Mouse (Mus musculus) forebrain, embryonic 16.5 days (tissue): ENCODE measurements around the gene Ccdc85c. TPM values are rescaled to one million over a fixed set of nuclear protein-coding genes. Genes with fewer than 3 reads are reported as not detected.

Experiments
- ATAC-seq: fragments of 200-750 bp; cut with Nextera tagmentation; 2 replicates; pipeline ENCODE4 v1.8.0; 2017; ENCODE audit warnings: mild to moderate bottlenecking, moderate library complexity
- H3K27ac ChIP-seq: fragments of 300-500 bp; sonication (generic); 2 replicates; pipeline ENCODE4 v1.5.1; 2014; ENCODE audit warnings: low read length, control low read depth
- H3K27me3 ChIP-seq: fragments of 300-500 bp; sonication (generic); replicated peaks from 2 replicates; pipeline ENCODE4 v1.6.1; 2014; ENCODE audit warnings: low read length; ENCODE audit not compliant: control insufficient read depth, insufficient read depth
- H3K36me3 ChIP-seq: fragments of 300-500 bp; sonication (generic); 2 replicates; pipeline ENCODE4 v1.6.1; 2014; ENCODE audit not compliant: control insufficient read depth, insufficient read depth
- H3K4me1 ChIP-seq: fragments of 300-500 bp; sonication (generic); replicated peaks from 2 replicates; pipeline ENCODE4 v1.6.1; 2014; ENCODE audit warnings: low read length; ENCODE audit not compliant: control insufficient read depth, insufficient read depth
- H3K4me2 ChIP-seq: fragments of 300-500 bp; sonication (generic); 2 replicates; pipeline ENCODE4 v1.6.1; 2014; ENCODE audit warnings: mild to moderate bottlenecking, low read length, control low read depth
- H3K4me3 ChIP-seq: fragments of 300-500 bp; sonication (generic); replicated peaks from 2 replicates; pipeline ENCODE4 v1.5.1; 2014; ENCODE audit warnings: mild to moderate bottlenecking, low read length, control low read depth
- H3K9ac ChIP-seq: fragments of 300-500 bp; sonication (generic); replicated peaks from 2 replicates; pipeline ENCODE4 v1.6.1; 2014; ENCODE audit warnings: low read depth, low read length, control low read depth
- H3K9me3 ChIP-seq: fragments of 300-500 bp; sonication (generic); 2 replicates; pipeline ENCODE4 v1.6.1; 2016; ENCODE audit warnings: low read length; ENCODE audit not compliant: control insufficient read depth
- WGBS: fragments of 180-500 bp; shearing (Covaris S2); extraction: QIAGEN DNeasy Blood & Tissue Kit; methylation state at CpG from one replicate; pipeline ENCODE4 v1.1.7; 2014; 5-methylcytosine and 5-hydroxymethylcytosine counted together
- polyA plus RNA-seq: library from polyadenylated mRNA; unstranded; fragments of >200 nt; fragmentation: Nextera tagmentation; extraction: Ambion mirVana; gene quantifications from 2 replicates; pipeline ENCODE4 v1.2.1, GENCODE M21; 2015

The Ccdc85c gene
- polyA plus RNA-seq, 1 experiment from 2014 or later = 12.0 TPM

DNA sequence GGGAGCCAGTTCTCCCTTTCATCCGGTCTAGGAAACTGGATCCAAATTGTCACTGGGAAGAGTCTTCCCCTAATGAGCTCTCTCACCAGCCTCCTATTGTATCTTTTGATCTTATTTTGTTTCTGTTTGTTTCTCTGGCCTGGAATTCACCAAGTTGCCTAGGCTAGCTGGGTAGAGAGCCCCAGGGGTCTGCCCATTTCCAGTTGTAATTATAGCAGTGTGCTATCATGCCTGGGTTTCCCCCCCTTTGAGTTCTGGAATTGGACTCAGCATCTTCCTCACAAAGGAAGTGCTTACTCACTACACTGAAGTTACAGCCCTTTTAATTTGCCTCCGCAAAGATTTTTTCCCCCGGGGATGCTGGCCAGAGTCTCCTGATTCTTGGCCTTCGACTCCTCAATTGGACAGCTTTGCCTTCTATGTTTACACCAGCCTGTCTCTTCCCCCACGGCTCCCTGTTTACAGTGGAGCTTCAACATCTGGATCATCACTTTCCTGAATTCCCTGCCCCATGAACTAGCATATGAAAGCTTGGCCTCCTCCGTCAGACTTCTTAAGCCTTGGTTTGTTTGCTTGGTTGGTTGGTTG is 28.6 kb upstream of the Ccdc85c start:
- H3K4me1 ChIP-seq = peaks cover 8% of the 10 kb centered on the region
- 0 out of 2 replicates have a peak, but pooled peaks cover 2% of the 10 kb centered on the region for H3K27me3 ChIP-seq
- 41% methylated on average over 6 of the region's 6 CpGs for WGBS
- no peak overlapping the region for H3K4me3 ChIP-seq
- no peak for ATAC-seq
- H3K9me3 ChIP-seq = no peaks in the 10 kb centered on the region
- no peak overlapping the region for H3K27ac ChIP-seq
- no peak overlapping the region for H3K9ac ChIP-seq
- H3K36me3 ChIP-seq = no peaks in the 10 kb centered on the region
- H3K4me2 ChIP-seq = no peak overlapping the region

DNA sequence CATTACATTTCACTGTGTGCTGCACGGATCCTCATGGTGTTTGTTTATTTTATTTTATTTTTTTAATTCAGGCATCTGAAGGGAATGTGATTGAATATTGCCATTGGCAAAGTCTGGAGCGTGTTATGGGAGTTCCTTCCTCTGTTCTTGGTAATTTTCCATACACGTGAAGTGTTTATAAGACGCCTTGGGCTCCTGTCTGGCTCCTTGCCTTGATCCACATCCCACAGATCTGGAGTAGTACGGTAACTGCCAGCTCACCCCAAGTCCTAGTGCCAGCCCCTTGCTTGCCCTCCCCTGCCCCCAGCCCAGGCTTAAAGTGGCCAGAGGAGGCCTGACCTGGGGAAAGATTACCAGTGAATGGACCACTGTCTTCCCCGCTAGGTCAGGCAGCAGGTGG is 25.8 kb upstream of the Ccdc85c start:
- peaks cover 3% of the 10 kb centered on the region for H3K4me1 ChIP-seq
- H3K27ac ChIP-seq = no peak overlapping the region
- H3K9me3 ChIP-seq = no peaks in the 10 kb centered on the region
- ATAC-seq = no peak
- H3K4me2 ChIP-seq = no peak overlapping the region
- WGBS = 60% methylated on average over 6 of the region's 6 CpGs
- H3K9ac ChIP-seq = no peak overlapping the region
- H3K27me3 ChIP-seq = 0 out of 2 replicates have a peak, but pooled peaks cover 2% of the 10 kb centered on the region
- H3K36me3 ChIP-seq = no peaks in the 10 kb centered on the region
- H3K4me3 ChIP-seq = no peak overlapping the region

DNA sequence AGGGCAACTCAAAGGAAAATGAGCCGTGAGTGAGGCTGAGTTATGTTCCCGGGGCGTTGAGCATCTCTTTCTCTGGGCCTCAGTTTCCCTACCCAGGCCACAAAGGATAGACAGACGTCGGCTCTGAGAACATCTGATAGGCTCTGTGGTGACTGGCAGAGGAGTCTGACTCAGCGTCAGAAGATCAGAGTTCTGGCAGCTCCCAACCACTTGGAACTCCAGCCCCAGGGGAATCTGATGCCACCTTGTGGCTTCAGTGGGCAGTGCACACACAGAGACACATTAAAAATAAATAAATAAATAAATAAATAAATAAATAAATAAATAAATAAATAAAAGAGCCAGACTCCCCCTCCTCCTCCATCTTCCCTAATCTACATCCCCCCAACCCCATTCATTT is 21.8 kb upstream of the Ccdc85c start:
- no peak for ATAC-seq
- Histone ChIP-seq H3K27ac (no peak overlapping the region), H3K9me3 (no peaks in the 10 kb centered on the region), H3K36me3 (no peaks in the 10 kb centered on the region), H3K27me3 (no peaks in the 10 kb centered on the region), H3K4me1 (peaks cover 15% of the 10 kb centered on the region), H3K9ac (no peak overlapping the region), H3K4me3 (no peak overlapping the region), H3K4me2 (no peak overlapping the region)
- 79% methylated on average over 6 of the region's 6 CpGs for WGBS

DNA sequence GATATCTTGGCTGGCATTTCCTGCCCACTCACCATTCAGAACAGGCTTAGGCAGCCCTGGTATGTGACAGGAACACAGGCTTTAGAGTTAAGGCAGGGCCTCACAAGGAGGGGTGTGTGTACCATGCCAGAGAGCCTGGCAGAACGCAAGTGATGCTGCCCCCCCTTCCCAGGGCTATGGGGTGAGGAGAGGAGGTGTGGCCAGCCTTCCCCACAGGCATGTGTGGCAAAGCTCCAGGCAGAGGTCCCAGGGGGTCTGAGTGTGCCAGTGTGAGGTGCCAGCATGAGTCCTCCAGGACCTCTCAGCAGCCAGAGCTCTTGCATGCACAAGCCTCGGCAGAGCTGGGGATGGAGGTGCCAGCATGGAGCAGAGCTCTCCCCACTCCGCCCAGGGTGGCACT is 19.4 kb upstream of the Ccdc85c start:
- Histone ChIP-seq H3K4me3 (no peak overlapping the region), H3K4me1 (peaks cover 15% of the 10 kb centered on the region), H3K36me3 (no peaks in the 10 kb centered on the region), H3K27ac (no peak overlapping the region), H3K27me3 (no peaks in the 10 kb centered on the region), H3K9me3 (no peaks in the 10 kb centered on the region), H3K9ac (no peak overlapping the region), H3K4me2 (no peak overlapping the region)
- ATAC-seq = peak; percentile 52
- WGBS = 55% methylated on average over 3 of the region's 3 CpGs

DNA sequence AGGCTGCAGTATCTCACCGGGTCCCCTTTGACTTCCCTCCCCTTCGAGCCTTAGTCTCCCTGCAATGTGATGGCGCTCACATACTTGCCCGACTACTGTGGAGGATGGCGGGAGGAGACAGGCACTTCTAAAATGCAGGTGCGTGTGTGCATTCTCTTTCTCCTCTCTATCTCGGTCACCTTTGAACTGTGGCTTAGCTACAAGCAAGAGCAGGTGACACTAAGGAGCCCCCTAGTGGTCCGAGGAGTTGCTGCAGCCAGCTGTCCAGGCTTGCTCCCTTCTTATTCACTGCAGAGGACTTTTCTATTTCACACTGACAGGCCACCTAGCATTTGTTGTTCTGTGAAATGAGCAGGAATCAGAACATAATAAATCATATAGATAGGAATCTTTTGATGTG is 17.7 kb upstream of the Ccdc85c start:
- H3K9me3 ChIP-seq = no peaks in the 10 kb centered on the region
- ATAC-seq = peak; percentile 54; the same call in 1 of the 2 replicates
- H3K36me3 ChIP-seq = no peaks in the 10 kb centered on the region
- no peak overlapping the region for H3K4me2 ChIP-seq
- no peaks in the 10 kb centered on the region for H3K27me3 ChIP-seq
- no peak overlapping the region for H3K27ac ChIP-seq
- H3K9ac ChIP-seq = no peak overlapping the region
- WGBS = 7% methylated on average over 8 of the region's 8 CpGs
- no peak overlapping the region for H3K4me3 ChIP-seq
- H3K4me1 ChIP-seq = peaks cover 20% of the 10 kb centered on the region

DNA sequence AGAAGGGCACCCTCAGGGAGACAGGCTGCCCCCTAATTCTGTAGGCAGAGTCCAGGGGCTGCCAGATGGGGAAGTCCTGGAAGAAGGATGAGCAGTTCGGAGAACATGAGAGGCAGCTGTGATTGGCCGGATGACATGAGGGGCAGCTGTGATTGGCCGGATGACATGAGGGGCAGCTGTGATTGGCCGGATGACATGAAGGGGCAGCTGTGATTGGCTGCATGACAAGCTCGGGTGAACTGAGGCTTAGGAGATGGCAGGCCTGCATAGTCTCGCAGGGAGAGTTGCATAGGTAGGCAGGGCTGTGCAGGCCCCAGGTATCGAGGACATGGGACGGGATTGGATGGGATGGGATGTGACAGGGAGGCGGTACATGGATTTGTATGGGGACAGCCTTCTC is 17.2 kb upstream of the Ccdc85c start:
- Histone ChIP-seq H3K4me2 (no peak overlapping the region), H3K36me3 (no peaks in the 10 kb centered on the region), H3K27ac (no peak overlapping the region), H3K9ac (no peak overlapping the region), H3K27me3 (no peaks in the 10 kb centered on the region), H3K4me3 (no peak overlapping the region), H3K4me1 (peaks cover 20% of the 10 kb centered on the region), H3K9me3 (no peaks in the 10 kb centered on the region)
- WGBS = 15% methylated on average over 9 of the region's 9 CpGs
- ATAC-seq = peak; percentile 45

DNA sequence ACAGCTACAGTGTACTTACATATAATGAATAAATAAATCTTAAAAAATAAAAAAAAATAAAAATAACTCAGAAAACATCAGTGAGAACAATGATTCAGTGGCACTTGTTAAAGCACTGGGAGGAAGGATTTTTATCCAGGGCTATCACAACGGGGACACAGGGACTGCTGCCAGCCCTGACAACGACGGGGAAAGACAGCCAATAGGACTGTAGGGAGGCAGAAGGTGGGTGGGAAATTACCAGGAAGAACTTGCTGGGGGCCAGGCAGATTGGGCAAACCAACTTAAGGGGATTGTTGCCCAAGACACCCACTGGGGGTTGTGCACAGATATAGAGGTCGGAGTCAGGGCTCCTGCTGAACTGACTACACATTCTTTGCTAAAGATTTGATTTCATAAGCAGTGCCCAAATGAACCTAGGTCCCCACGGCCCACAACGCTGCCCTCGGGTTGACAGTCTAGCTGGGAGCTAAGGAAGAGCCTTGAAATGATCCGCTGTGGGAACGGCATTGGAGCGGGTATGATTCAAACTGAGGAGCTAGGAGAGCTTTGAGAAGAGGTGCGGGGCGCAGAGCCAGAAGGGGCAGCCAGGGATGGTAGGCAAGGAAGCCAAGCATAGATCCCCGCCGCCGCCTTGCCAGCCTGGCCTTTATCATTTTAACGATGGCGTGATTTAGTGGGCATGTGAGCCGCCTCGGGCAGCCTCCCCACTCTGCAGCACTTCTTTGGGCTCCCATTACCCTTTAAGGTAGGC is 13.1 kb upstream of the Ccdc85c start:
- peaks cover 22% of the 10 kb centered on the region for H3K4me1 ChIP-seq
- no peak overlapping the region for H3K27ac ChIP-seq
- no peak for ATAC-seq
- H3K9ac ChIP-seq = no peak overlapping the region
- H3K4me3 ChIP-seq = no peak overlapping the region
- H3K9me3 ChIP-seq = no peaks in the 10 kb centered on the region
- H3K36me3 ChIP-seq = no peaks in the 10 kb centered on the region
- 56% methylated on average over 19 of the region's 19 CpGs for WGBS
- H3K27me3 ChIP-seq = no peaks in the 10 kb centered on the region
- no peak overlapping the region for H3K4me2 ChIP-seq

DNA sequence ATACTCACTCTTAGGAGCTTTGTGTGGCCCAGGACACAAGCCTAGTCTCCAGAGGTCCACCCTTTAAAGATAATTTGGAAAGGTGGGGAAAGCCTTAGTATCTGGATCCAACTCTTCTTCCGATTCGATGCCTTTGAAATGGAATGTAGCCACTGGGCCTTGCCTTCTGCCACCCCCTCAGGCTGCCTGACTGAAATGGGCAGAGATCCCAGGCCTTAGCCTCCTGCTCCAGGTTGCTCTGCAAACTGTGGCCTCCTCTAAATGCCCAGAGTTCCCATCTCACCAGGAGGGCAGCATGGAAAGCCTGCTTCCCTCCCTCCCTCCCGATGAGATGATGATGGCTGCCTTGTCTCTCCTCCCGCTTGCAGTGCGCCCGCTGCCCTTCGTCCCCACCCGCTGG is 11.8 kb upstream of the Ccdc85c start:
- Histone ChIP-seq H3K27me3 (no peaks in the 10 kb centered on the region), H3K9me3 (no peaks in the 10 kb centered on the region), H3K4me1 (peaks cover 12% of the 10 kb centered on the region), H3K4me3 (no peak overlapping the region), H3K9ac (no peak overlapping the region), H3K27ac (no peak overlapping the region), H3K36me3 (no peaks in the 10 kb centered on the region), H3K4me2 (no peak overlapping the region)
- 93% methylated on average over 8 of the region's 8 CpGs for WGBS
- ATAC-seq = no peak

DNA sequence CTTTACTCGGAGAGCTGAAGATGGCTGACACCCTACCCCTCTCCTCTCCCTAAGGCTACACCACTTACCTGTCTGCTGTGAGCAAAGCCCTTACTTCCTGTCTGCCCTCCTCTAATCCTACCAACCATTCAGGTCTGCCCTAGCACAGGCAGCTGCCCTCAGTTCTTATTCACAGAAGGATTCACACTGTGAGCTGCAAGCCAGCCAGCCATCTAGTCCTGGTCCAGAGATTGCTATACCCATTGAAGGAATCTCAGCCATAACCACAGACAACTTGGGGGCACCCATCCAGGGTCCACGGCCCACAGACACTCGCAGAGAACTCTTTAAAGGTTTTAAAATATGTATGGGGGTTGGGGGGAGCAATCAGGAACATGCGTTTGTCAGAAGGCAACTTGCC is 11.2 kb upstream of the Ccdc85c start:
- WGBS = 80% methylated on average over 4 of the region's 4 CpGs
- ATAC-seq = no peak
- H3K27ac ChIP-seq = no peak overlapping the region
- H3K4me1 ChIP-seq = peaks cover 12% of the 10 kb centered on the region
- no peak overlapping the region for H3K4me2 ChIP-seq
- no peak overlapping the region for H3K4me3 ChIP-seq
- no peaks in the 10 kb centered on the region for H3K9me3 ChIP-seq
- H3K36me3 ChIP-seq = no peaks in the 10 kb centered on the region
- H3K27me3 ChIP-seq = no peaks in the 10 kb centered on the region
- H3K9ac ChIP-seq = no peak overlapping the region
